Mouse (Mus musculus) C2C12 (cell line): ENCODE results near the gene Nup35. TPM values are rescaled to one million over a fixed set of nuclear protein-coding genes. Genes with fewer than 3 reads are reported as not detected.

Experiments used
- H3K27me3 ChIP-seq: one replicate; pipeline ENCODE4 v1.6.1; 2011; ENCODE audit not compliant: control insufficient read depth, insufficient read depth, insufficient read length
- H3K36me3 ChIP-seq: one replicate; pipeline ENCODE4 v1.6.1; 2011; ENCODE audit not compliant: control insufficient read depth, insufficient read depth
- H3K4me3 ChIP-seq: one replicate; pipeline ENCODE4 v1.5.1; 2011; ENCODE audit warnings: mild to moderate bottlenecking, control low read depth; ENCODE audit not compliant: poor library complexity, insufficient read depth, severe bottlenecking
- H3K79me2 ChIP-seq: one replicate; pipeline ENCODE4 v1.6.1; 2011; ENCODE audit not compliant: control insufficient read depth, insufficient read depth
- H3K79me3 ChIP-seq: one replicate; pipeline ENCODE4 v1.6.1; 2011; ENCODE audit warnings: low read depth, control low read depth
- H3ac ChIP-seq: one replicate; pipeline ENCODE3; 2011; ENCODE audit warnings: low read depth; ENCODE audit not compliant: control insufficient read depth, insufficient read length
- CEBPB ChIP-seq: IDR thresholded peaks from one replicate; pipeline ENCODE4 v1.6.1; 2011; ENCODE audit warnings: low read depth, mild to moderate bottlenecking, control low read depth, moderate library complexity
- CTCF ChIP-seq: IDR thresholded peaks from one replicate; pipeline ENCODE4 v1.5.1; 2011; ENCODE audit not compliant: control insufficient read depth, insufficient read depth, insufficient read length
- FOSL1 ChIP-seq: IDR thresholded peaks from one replicate; pipeline ENCODE4 v1.8.0; 2011; ENCODE audit warnings: mild to moderate bottlenecking, low read length; ENCODE audit not compliant: poor library complexity, insufficient read depth, severe bottlenecking
- MAX ChIP-seq: IDR thresholded peaks from one replicate; pipeline ENCODE4 v1.6.1; 2011; ENCODE audit warnings: mild to moderate bottlenecking, control low read depth
- MYOD1 ChIP-seq: IDR thresholded peaks from one replicate; pipeline ENCODE4 v1.6.1; 2011; ENCODE audit warnings: low read depth; ENCODE audit not compliant: control insufficient read depth, insufficient read length
- MYOG ChIP-seq: IDR thresholded peaks from one replicate; pipeline ENCODE4 v1.6.1; 2011; ENCODE audit not compliant: control insufficient read depth, insufficient read length; ENCODE audit errors: extremely low read depth
- USF1 ChIP-seq: IDR thresholded peaks from one replicate; pipeline ENCODE4 v1.6.1; 2011; ENCODE audit warnings: low read depth, mild to moderate bottlenecking, control low read depth, moderate library complexity
- polyA plus RNA-seq: library from polyadenylated mRNA; unstranded; fragments of >200 nt; fragmentation: generic; extraction: Trizol; gene quantifications from one replicate; pipeline ENCODE4 v1.2.1, GENCODE M21; 2012; ENCODE audit warnings: missing spikeins

Gene Nup35
- polyA plus RNA-seq, 1 experiment, result 38.3 TPM

- H3K79me3 ChIP-seq, result peaks cover 44% of the 10 kb centered on the region
- H3K27me3 ChIP-seq, result no peaks in the 10 kb centered on the region
- peaks cover 4% of the 10 kb centered on the region for H3K36me3 ChIP-seq
- H3ac ChIP-seq, result peak overlapping the region; percentile 100
- H3K79me2 ChIP-seq, result peaks cover 53% of the 10 kb centered on the region
- peak overlapping the region; percentile 79 for H3K4me3 ChIP-seq
- TF ChIP-seq MYOD1, result no peak
- no peak for TF ChIP-seq MYOG
- no peak for TF ChIP-seq FOSL1
- TF ChIP-seq CEBPB, result no peak
- TF ChIP-seq CTCF, result no peak
Observed at GRCm38 (mm10) chr2:80580311-80580961, 36.6 kb upstream of the Nup35 start.

- H3K79me2 ChIP-seq, result peaks cover 46% of the 10 kb centered on the region
- H3K4me3 ChIP-seq, result peak within 1 kb of the TSS; percentile 79
- H3ac ChIP-seq, result peak within 1 kb of the TSS; percentile 100
- TF ChIP-seq MYOD1 (no peak), MAX (no peak), CTCF (peak; percentile 62)
- H3K79me3 ChIP-seq, result peaks cover 37% of the 10 kb centered on the region
- H3K36me3 ChIP-seq, result peaks cover 4% of the 10 kb centered on the region
- H3K27me3 ChIP-seq, result no peaks in the 10 kb centered on the region
Observed at GRCm38 (mm10) chr2:80581043-80581711, 35.9 kb upstream of the Nup35 start, which contains the start of gene Nckap1. TSS of gene Nckap1 (minus strand) at chr2:80581380.

- H3K27me3 ChIP-seq, result no peaks in the 10 kb centered on the region
- no peak overlapping the region for H3ac ChIP-seq
- no peak overlapping the region for H3K4me3 ChIP-seq
- TF ChIP-seq CEBPB (no peak), MYOG (no peak)
- H3K79me3 ChIP-seq, result peaks cover 25% of the 10 kb centered on the region
- H3K36me3 ChIP-seq, result peaks cover 4% of the 10 kb centered on the region
- H3K79me2 ChIP-seq, result peaks cover 34% of the 10 kb centered on the region
Observed at GRCm38 (mm10) chr2:80582356-80582755, 34.7 kb upstream of the Nup35 start.

- Histone ChIP-seq H3K36me3 (no peaks in the 10 kb centered on the region), H3K4me3 (no peak overlapping the region), H3K79me3 (no peaks in the 10 kb centered on the region), H3K27me3 (no peaks in the 10 kb centered on the region), H3ac (no peak overlapping the region), H3K79me2 (no peaks in the 10 kb centered on the region)
- TF ChIP-seq USF1, result no peak
- no peak for TF ChIP-seq CEBPB
- TF ChIP-seq FOSL1, result no peak
- TF ChIP-seq MYOD1, result no peak
- TF ChIP-seq MYOG, result no peak
- TF ChIP-seq MAX, result no peak
- no peak for TF ChIP-seq CTCF
Observed at GRCm38 (mm10) chr2:80594215-80594918, 22.7 kb upstream of the Nup35 start.

GRCm38 (mm10) chr2:80596960-80597359 is 20.1 kb upstream of the Nup35 start:
- Histone ChIP-seq H3K27me3 (no peaks in the 10 kb centered on the region), H3K4me3 (no peak overlapping the region), H3K79me3 (no peaks in the 10 kb centered on the region), H3K36me3 (no peaks in the 10 kb centered on the region), H3ac (no peak overlapping the region), H3K79me2 (no peaks in the 10 kb centered on the region)
- TF ChIP-seq MYOG, result no peak
- TF ChIP-seq CEBPB, result no peak
- no peak for TF ChIP-seq MAX
- no peak for TF ChIP-seq CTCF

GRCm38 (mm10) chr2:80599850-80600249 is 17.2 kb upstream of the Nup35 start:
- no peaks in the 10 kb centered on the region for H3K79me3 ChIP-seq
- TF ChIP-seq MYOG (no peak), USF1 (no peak), CTCF (no peak), CEBPB (no peak), FOSL1 (no peak), MAX (no peak), MYOD1 (no peak)
- H3K27me3 ChIP-seq, result no peaks in the 10 kb centered on the region
- no peaks in the 10 kb centered on the region for H3K36me3 ChIP-seq
- no peak overlapping the region for H3K4me3 ChIP-seq
- no peak overlapping the region for H3ac ChIP-seq
- no peaks in the 10 kb centered on the region for H3K79me2 ChIP-seq
